Mouse (Mus musculus): ENCODE results near the gene Gm8237. TPM values are rescaled to one million over a fixed set of nuclear protein-coding genes. Genes with fewer than 3 reads are reported as not detected.
"Not testable (repeated sequence)": the region's sequence is repeated elsewhere in the genome, so short reads cannot be mapped to it uniquely, and the experiment has no call there.

The Gm8237 gene
- 1 to 10 TPM; 2.2 to 2.9 TPM for total RNA-seq (2021)

GRCm38 (mm10) chr14:5880241-5880640, at the start of gene Gm8237:
Gene Gm8237 (minus strand): TSS chr14:5880382.
- peak; percentile 2 for DNase-seq
- intact Hi-C loops (cut with DNase I): not testable (repeated sequence)

- intact Hi-C loops (cut with DNase I); DNase-seq: not testable (repeated sequence)
Observed at GRCm38 (mm10) chr14:5923276-5923675, 43.1 kb upstream of the Gm8237 start.

DNA sequence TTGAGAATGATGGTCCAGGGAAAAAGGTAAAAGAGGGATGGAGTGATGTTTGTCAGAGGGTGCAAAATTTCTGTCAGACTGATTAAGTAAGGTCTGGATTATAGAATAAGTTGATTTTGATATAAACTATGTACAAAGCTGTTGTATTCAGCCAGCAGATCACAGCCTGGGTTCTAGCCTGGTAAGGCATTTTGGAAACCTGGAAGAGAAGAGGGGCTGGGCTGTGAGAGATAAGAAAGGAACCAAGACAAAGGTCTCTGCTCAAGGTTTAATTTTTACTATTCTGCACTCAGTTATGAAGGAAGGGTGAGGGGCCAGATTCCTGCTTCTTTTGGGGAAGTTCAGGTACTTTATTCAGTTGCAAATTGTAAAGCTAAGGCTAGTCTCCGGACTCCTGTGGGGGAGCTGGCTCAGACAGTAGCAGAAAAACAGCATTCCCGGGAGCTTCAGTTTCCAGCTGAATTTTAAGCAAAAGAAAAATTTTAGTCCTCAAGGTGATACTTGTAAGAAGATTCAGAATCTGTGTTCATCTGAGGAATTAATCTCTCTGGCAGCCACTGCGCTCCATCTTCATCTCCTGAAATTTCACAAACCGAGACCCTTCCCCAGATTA, 38.3 kb upstream of the Gm8237 start:
- intact Hi-C loops (cut with DNase I); DNase-seq: not testable (repeated sequence)

- intact Hi-C loops (cut with DNase I); DNase-seq: not testable (repeated sequence)
Observed at GRCm38 (mm10) chr14:5913701-5914100, 33.5 kb upstream of the Gm8237 start.

DNA sequence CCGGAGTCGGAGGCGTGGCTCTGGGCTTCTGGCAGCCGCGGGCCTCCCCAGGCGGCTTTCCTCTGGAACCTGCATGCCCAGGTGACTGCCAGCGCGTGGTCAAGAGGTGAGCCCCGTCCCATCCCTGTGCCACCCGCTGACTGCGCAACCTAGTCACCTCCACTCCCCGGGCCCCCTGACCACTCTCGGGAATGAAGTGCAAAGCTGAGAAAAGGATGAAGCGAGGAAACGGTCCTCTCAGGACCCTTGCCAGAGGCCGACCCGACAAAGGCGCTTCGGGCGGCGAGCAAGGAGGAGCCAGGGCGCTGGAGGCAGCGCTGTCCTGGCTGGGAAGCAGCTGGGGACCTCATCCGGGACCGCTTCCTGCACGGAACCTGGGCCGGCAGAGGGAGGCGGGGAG, 391 bp downstream of the Gm8237 start:
- intact Hi-C loops (cut with DNase I): not testable (repeated sequence)
- DNase-seq: peak; percentile 1

DNA sequence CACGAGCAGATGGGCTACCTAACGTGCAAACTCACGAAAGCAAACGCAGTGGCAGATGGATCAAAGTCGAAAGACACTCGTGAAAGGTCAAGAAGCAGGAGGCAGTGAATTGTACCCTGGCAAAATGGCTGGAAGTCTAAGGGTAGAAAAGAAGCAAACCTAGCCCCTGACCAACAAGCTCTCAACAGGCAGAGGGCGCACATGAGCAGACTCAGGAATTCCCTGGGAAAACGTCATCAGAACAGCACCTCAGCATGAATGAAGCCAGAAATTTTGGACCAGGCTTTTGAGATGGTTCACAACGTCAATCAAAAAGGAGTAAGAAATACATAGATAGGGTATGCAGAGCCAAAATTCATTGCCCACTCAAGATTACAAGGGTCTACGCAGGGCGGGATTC, 1.0 kb downstream of the Gm8237 start:
- peak; percentile 53 for DNase-seq
- intact Hi-C loops (cut with DNase I): not testable (repeated sequence)

- DNase-seq; intact Hi-C loops (cut with DNase I): not testable (repeated sequence)
Observed at GRCm38 (mm10) chr14:5855911-5856310, 24.3 kb downstream of the Gm8237 start.

GRCm38 (mm10) chr14:5830229-5830628, 50.0 kb downstream of the Gm8237 start, which contains the start of gene Gm3424:
Gene Gm3424 (minus strand): TSS chr14:5830329.
- DNase-seq; intact Hi-C loops (cut with DNase I): not testable (repeated sequence)

- DNase-seq; intact Hi-C loops (cut with DNase I): not testable (repeated sequence)
Observed at GRCm38 (mm10) chr14:5812699-5813356, 67.4 kb downstream of the Gm8237 start.

Other genes starting within 250 kb of the Gm8237 start
- gene Gm8265, start 247.4 kb downstream of the Gm8237 start, total RNA-seq (2021): 1 to 10 TPM in 1 of 2 experiments, not detected in 1; 1.7 TPM
- gene Gm9603, start 192.9 kb downstream of the Gm8237 start, total RNA-seq (2021): under 1 TPM in 1 of 2 experiments, not detected in 1; 0.40 TPM
- 1 to 10 TPM; 3.5 to 3.9 TPM for gene Gm3373, start 138.8 kb downstream of the Gm8237 start, total RNA-seq (2021)
- gene Gm3383, start 72.4 kb downstream of the Gm8237 start, total RNA-seq (2021): 10 to 100 TPM; 11.9 to 12.7 TPM
- gene Gm3424, start 50.1 kb downstream of the Gm8237 start, total RNA-seq (2021): not detected
- gene Gm3248, start 81.4 kb upstream of the Gm8237 start, total RNA-seq (2021): 1 to 10 TPM; 1.9 to 2.0 TPM
- under 1 TPM; 0.66 to 0.80 TPM for gene Gm3453, start 98.8 kb upstream of the Gm8237 start, total RNA-seq (2021)
- gene Gm6337, start 177.9 kb upstream of the Gm8237 start, total RNA-seq (2021): under 1 TPM in 1 of 2 experiments, not detected in 1; 0.28 TPM
- gene Gm8206, start 213.6 kb upstream of the Gm8237 start, total RNA-seq (2021): 1 to 10 TPM; 1.5 to 1.7 TPM
- gene Gm3468, start 228.3 kb upstream of the Gm8237 start, total RNA-seq (2021): 1 to 10 TPM; 5.1 to 5.6 TPM
- gene Gm3476, start 245.4 kb upstream of the Gm8237 start, total RNA-seq (2021): not detected